Mouse (Mus musculus): Measurements from ENCODE around the gene Dicer1.

- TF ChIP-seq CTCF (IDR thresholded peaks at IDR 0.05; ENCODE audit: low read depth, low read length) (no peak), POLR2A (IDR thresholded peaks at IDR 0.05; ENCODE audit: borderline replicate concordance, low read depth, low read length) (no peak)
Measured at GRCm38 (mm10) chr12:104692864-104693263, 58.9 kb downstream of the Dicer1 start.
